Mouse (Mus musculus) liver, adult 2 months (tissue): Measurements from ENCODE around the gene Epm2aip1.

Experiments used
- CTCF ChIP-seq: fragments of 200-500 bp; IDR thresholded peaks from 2 replicates; pipeline ENCODE4 v1.5.1; 2011; ENCODE audit warnings: low read depth, low read length, control low read depth
- POLR2A ChIP-seq: fragments of 200-500 bp; IDR thresholded peaks from 2 replicates; pipeline ENCODE4 v1.6.1; 2011; ENCODE audit warnings: low read length, control low read depth; ENCODE audit not compliant: insufficient read depth; ENCODE audit errors: extremely low read depth

DNA sequence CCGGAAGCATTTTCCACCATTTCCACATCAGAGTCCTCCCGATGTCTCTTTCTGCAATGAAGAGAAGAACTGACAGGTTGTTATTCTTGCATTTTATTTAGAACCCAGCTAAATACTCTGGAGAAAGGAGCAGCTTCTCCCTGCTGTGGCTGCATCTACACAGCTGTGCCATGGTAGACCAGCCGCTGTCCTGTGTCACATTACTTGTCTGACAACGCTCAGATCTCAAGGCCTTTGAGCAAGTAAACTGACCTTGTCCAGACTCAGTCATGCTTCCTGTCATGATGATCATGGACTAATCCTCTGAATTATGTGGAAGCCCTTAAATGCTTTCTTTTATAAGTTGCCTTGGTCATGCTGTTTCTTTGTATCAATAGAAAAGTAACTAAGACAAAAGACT lies 31.9 kb upstream of the Epm2aip1 start:
- TF ChIP-seq POLR2A (no peak), CTCF (no peak)
